In genomic region chr8:13338255-13338860, GRCm38 (mm10) we compare ENCODE assay signal across 7 mouse cellular contexts. TPM values are rescaled to one million over a fixed set of nuclear protein-coding genes. Genes with fewer than 3 reads are reported as not detected.
DNase-seq lines count a peak whose midpoint lies in the region; ATAC-seq lines count a peak whose summit lies in the region.

TSS of gene Tfdp1 (plus strand) at chr8:13338751.

- intact Hi-C loops in left cerebral cortex, postnatal 36 days (cut with DNase I): loop anchor here (2.0 kb wide), 1 partner anchor 50 kb away; the partner anchor contains the start of genes Dcun1d2 and Tmco3

- peak; percentile 93 for DNase-seq in adrenal gland, adult 2 months
- DNase-seq in embryo, embryonic 11.5 days (ENCODE audit: low read depth, low spot score): peak; percentile 86
- DNase-seq in gastrocnemius, postnatal 4 days (ENCODE audit: low spot score in 2 of 2): peak; percentile 68 to 81
- peak; percentile 77 to 90 for DNase-seq in left cerebral cortex, postnatal 36 days (ENCODE audit: low spot score in 2 of 2)
- peak; percentile 99 for DNase-seq in midbrain, embryonic 11.5 days (ENCODE audit: low spot score, missing footprints)
- DNase-seq in skeletal muscle tissue, adult 2 months (ENCODE audit: low read depth, low spot score): peak; percentile 74

- WGBS in intestine, embryonic 16.5 days: under 1% methylated on average over 53 of the region's 72 CpGs
- 2% methylated on average over 56 of the region's 72 CpGs for WGBS in midbrain, embryonic 11.5 days

- no peaks in the 10 kb centered on the region for H3K9me3 ChIP-seq in intestine, embryonic 16.5 days (ENCODE audit: control insufficient read depth, low read length)
- no peaks in the 10 kb centered on the region for H3K9me3 ChIP-seq in midbrain, embryonic 11.5 days (ENCODE audit: control insufficient read depth, low read length)

- H3K27ac ChIP-seq in intestine, embryonic 16.5 days (ENCODE audit: low read length): peak within 1 kb of the TSS; percentile 77
- H3K27ac ChIP-seq in midbrain, embryonic 11.5 days (ENCODE audit: low read depth, low read length): no peak within 1 kb of the TSS; the same call in 1 of the 2 replicates

- H3K4me1 ChIP-seq in intestine, embryonic 16.5 days (ENCODE audit: control insufficient read depth, insufficient read depth, low read length): peaks cover 17% of the 10 kb centered on the region
- H3K4me1 ChIP-seq in midbrain, embryonic 11.5 days (ENCODE audit: control insufficient read depth, insufficient read depth, low read length): peaks cover 12% of the 10 kb centered on the region

- H3K4me3 ChIP-seq in intestine, embryonic 16.5 days (ENCODE audit: low read length): peak within 1 kb of the TSS; percentile 87
- peak within 1 kb of the TSS; percentile 89 for H3K4me3 ChIP-seq in midbrain, embryonic 11.5 days (ENCODE audit: low read depth, low read length)

- no peaks in the 10 kb centered on the region for H3K27me3 ChIP-seq in intestine, embryonic 16.5 days (replicated peaks; ENCODE audit: control insufficient read depth, insufficient read depth, low read length)
- no peaks in the 10 kb centered on the region for H3K27me3 ChIP-seq in midbrain, embryonic 11.5 days (ENCODE audit: control insufficient read depth, insufficient read depth, low read length)

- peaks cover 5% of the 10 kb centered on the region; the same call in 1 of the 2 replicates for H3K36me3 ChIP-seq in intestine, embryonic 16.5 days (ENCODE audit: control insufficient read depth, insufficient read depth, low read length)
- H3K36me3 ChIP-seq in midbrain, embryonic 11.5 days (ENCODE audit: control insufficient read depth, insufficient read depth, low read length): peaks cover 10% of the 10 kb centered on the region

- peak within 1 kb of the TSS; percentile 72 for H3K4me2 ChIP-seq in intestine, embryonic 16.5 days (ENCODE audit: low read depth, low read length)
- peak within 1 kb of the TSS; percentile 86 for H3K4me2 ChIP-seq in midbrain, embryonic 11.5 days

- peak; percentile 94 for ATAC-seq in intestine, embryonic 16.5 days
- ATAC-seq in midbrain, embryonic 11.5 days (ENCODE audit: low FRiP score): peak; percentile 96

- H3K9ac ChIP-seq in intestine, embryonic 16.5 days (ENCODE audit: low read depth, low read length): peak within 1 kb of the TSS; percentile 96
- peak within 1 kb of the TSS; percentile 92 for H3K9ac ChIP-seq in midbrain, embryonic 11.5 days (ENCODE audit: low read length)

RNA-seq across cellular contexts. Expression of gene Tfdp1, which starts in this region (rescaled TPM):
- 10 to 100 TPM; 62.7 to 67.1 TPM for total RNA-seq in adrenal gland, adult 2 months (2021)
- polyA plus RNA-seq in adrenal gland, adult 2 months (2012; rRNA removed): 12.6 and 15.3 TPM in 2 replicates
- 10 to 100 TPM; 75.5 to 81.2 TPM for total RNA-seq in gastrocnemius, postnatal 4 days (2021)
- 116 and 123 TPM in 2 replicates for polyA plus RNA-seq in intestine, embryonic 16.5 days (2015; fragmentation: Nextera tagmentation; extraction: Ambion mirVana)
- total RNA-seq in left cerebral cortex, postnatal 36 days (2021): 10 to 100 TPM; 55.8 to 69.5 TPM
- 215 and 223 TPM in 2 replicates for polyA plus RNA-seq in midbrain, embryonic 11.5 days (2014; fragmentation: Nextera tagmentation; extraction: Ambion mirVana)
